Mouse (Mus musculus): Measurements from ENCODE around the gene Tead3.

Gene Tead3

DNA sequence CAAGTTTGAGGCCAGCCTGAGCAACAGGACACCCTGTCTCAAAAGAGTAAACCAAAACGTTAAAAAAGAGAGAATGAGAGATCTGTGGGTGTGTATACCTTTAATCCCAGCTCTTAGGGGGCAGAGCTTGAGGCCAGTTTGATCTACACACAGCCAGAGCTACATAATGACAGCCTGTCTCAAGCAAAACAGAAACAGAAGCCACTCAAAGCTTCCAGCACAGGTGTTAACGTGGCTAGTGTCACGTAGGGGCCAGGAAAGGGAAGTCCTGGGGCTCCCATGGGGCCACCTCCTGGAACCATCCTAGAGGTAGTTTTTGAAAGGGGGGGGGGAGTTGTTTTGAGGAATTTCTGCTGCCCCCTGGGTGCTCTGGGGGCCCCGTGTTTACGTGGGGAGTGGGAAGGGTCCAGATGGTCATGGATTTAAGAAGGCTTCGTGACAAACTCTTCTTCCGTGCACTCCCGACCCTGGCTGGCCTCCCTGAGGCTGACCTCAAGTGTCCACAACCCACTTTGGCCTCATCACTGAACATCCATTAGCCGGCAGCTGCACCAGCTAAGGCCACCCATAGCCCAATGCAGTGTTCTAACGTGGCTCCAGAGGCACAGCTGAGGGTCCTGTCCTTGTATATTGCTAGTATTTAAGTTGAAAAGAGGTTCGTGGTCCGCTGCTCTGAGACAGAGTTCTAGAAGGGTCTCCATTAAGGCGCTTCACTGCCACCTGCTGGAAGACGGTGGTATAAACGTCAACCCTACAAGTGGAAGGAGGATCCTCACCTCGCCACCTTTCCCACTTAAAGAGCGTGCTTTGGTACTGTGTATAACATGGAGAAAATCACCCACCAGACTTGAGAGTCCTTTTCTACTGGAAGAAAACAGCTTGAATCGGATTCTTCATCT lies 42.1 kb downstream of the Tead3 start:
- DNase-seq (ENCODE audit: low spot score) = peak; percentile 90

- no peak for DNase-seq (ENCODE audit: low spot score)
These were observed 45.4 kb downstream of the Tead3 start for GRCm38 (mm10) chr17:28305172-28305571.

DNA sequence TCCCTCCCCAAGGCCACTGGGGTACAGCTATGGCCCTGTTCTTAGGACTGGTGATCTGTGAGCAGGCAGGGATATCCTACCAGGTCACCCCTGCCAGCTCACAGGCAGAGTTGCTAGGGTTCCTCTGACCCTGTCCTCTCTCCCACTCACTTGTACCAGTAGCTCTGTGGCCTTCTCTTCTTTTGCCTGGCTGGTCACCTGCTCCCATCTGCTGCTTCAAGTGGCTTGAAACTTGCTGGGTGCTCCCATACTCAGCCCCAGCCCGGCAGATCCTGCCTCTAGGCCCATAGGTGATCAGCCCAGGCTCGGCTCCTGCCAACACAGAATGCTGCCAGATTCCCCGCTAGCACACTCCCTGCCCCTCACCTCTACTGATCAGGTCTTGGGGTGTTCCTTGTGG lies 49.8 kb downstream of the Tead3 start:
- no peak for DNase-seq (ENCODE audit: low spot score)

DNA sequence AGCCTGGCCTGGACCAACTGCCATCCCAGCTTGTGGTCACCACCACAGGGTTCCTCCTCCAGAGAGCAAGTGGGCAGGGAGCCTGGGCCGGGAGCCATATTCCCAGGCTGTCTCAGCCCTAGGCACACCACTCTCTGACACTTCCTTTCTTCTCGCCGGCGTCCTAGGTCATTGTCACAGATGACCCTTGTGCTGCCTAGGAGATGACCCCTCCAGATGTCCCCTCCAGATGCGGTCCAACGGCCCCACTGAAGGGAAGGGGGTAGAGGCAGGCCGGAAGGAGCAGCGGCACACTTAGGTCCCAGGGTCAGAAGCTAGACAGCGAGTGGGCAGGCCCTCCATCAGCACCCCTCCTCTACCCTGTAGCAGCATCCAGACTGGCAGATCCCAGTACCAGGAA lies 50.3 kb downstream of the Tead3 start:
- no peak for DNase-seq (ENCODE audit: low spot score)

GRCm38 (mm10) chr17:28299669-28300320 lies 50.8 kb downstream of the Tead3 start:
- DNase-seq (ENCODE audit: low spot score) = no peak

DNA sequence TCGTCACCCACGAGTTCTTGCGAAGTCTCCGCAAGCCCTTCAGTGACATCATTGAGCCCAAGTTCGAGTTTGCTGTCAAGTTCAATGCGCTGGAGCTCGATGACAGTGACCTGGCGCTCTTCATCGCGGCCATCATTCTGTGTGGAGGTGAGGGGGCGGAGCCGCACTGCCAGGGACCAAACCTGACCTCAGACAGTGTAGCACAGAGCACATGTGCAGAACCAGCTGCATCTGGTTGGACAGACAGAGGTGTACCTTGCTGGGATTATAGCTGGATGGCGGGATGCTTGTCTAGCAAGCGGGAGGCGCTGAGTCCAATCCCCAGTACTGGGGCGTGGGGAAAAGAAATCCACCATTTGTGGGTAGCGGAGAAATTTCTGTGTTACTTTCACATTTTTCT lies 51.7 kb downstream of the Tead3 start:
- no peak for DNase-seq (ENCODE audit: low spot score)

DNA sequence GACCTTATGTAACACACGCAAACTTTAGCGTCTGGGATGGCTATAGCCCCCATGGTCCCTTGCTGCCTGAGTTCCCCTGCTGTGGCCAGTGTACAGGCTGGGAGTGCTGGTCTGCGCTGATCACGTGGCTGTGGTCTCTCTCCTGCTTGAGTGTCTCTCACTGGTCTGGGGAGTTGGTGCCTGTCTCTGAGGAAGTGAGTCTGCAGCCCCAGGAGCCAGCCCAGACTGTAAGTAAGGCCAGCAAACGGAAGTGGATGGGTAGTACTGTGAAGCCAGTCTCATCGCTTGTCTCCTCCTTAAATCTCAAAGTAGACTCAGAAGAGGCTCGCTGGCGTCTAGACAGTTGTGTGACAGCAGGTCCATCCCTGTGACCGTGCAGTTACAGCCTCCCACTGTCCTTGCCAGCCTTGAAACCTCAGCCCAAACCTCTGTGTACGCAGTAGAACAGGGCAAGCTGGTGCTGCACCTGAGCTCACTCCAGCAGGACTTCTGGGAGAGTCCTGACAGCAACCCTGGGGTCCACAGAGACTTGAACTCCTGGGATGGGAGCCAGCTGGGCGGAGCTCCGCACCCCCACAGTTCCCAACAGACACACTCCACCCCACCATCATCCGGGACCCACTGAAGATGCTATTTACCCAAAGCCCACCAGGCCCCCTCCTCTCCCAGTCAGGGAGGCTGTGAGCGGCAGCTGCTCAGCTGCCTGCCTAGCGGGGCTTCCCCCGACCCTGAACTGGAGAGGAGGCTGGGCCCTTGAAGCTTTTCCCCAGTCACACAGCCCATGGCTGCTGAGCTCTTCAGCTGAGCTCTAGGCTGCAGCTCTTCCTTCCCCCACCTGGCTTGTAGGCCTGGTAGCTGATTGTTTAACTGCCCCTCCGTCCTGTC lies 55.9 kb downstream of the Tead3 start:
- no peak for DNase-seq (ENCODE audit: low spot score)

- no peak for DNase-seq (ENCODE audit: low spot score)
These were observed 56.9 kb downstream of the Tead3 start for GRCm38 (mm10) chr17:28293716-28294115.

DNA sequence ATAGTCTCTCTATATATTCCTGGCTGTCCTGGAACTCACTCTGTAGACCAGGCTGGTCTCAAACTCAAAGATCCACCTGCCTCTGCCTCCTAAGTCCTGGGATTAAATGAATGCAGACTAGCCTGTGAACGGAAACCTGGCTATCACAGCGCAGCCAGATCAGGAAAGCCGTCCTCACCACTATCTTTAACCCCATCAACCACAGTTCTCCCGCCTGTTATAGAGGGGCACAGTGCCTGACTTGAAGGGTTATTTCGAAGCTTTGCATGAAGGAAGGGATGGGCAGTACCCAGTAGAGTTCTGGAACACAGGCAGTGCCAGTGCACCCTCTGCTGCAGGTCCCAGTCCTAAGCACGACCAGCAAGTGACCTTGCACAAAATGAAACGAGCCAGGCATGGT lies 59.3 kb downstream of the Tead3 start:
- no peak for DNase-seq (ENCODE audit: low spot score)

- no peak for DNase-seq (ENCODE audit: low spot score)
These were observed 59.9 kb downstream of the Tead3 start for GRCm38 (mm10) chr17:28290671-28291070.

- peak; percentile 91 for DNase-seq (ENCODE audit: low spot score)
These were observed 60.4 kb downstream of the Tead3 start for GRCm38 (mm10) chr17:28290262-28290661.

- DNase-seq (ENCODE audit: low spot score) = no peak
These were observed 62.6 kb downstream of the Tead3 start for GRCm38 (mm10) chr17:28287980-28288379.

DNA sequence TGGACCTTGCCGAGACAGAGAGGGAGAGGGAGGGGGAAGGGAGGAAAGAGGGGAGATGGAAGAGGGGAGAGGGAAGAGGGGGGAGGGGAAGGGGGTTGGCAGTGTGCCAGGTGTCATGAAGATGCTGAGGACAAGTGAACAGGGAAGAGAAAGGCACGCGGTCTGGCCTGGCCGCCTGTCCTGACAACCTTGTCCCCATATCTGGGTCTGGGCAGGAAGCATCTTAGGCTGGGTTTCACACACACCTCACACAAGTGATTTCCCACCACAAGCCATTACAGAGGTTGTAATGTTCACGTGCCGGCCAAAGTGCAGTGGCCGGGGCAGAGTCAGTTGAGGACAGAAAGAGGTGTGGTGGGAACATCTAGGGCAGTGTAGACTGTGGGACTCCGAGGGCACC lies 63.0 kb downstream of the Tead3 start:
- no peak for DNase-seq (ENCODE audit: low spot score)

DNA sequence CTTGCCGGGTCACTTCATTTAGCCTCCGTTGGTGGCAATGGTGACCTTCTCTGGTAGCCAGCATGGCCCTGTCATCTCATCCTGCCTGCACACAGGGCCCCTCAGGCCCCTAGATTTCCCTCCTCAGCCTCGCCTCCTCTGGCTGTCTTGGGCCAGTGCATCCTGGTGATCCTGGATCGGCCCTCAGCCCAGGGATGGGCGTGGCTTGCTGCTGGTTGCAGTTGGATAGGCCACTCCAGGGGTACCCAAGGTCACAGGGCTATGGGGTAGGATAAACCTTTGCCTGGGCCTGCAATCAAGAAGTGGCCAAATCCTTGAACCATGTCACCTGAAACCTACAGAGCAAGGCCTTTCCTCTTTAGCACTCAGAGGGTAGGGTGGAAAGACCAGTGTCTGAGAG lies 63.7 kb downstream of the Tead3 start:
- no peak for DNase-seq (ENCODE audit: low spot score)

GRCm38 (mm10) chr17:28286133-28286532 lies 64.5 kb downstream of the Tead3 start:
- DNase-seq (ENCODE audit: low spot score) = no peak

DNA sequence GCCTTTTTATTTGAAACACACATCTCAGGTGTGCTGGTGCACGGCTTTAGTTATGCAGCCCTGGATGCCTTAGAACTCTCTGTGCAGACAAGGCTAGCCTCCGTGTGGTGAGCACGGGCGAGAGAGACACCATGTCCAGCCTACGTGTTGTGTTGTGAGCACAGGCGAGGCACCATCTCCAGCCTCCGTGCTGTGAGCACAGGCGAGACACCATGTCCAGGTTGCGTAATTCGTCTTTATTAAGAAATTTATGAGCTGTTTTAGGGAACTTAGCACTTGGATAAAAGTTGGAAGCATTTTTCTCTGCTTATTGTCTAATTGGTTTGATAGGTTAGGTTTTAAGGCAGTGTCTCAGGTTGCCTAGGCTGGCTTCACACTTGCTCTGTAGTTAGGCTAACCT lies 67.4 kb downstream of the Tead3 start:
- peak; percentile 29 for DNase-seq (ENCODE audit: low spot score)

DNA sequence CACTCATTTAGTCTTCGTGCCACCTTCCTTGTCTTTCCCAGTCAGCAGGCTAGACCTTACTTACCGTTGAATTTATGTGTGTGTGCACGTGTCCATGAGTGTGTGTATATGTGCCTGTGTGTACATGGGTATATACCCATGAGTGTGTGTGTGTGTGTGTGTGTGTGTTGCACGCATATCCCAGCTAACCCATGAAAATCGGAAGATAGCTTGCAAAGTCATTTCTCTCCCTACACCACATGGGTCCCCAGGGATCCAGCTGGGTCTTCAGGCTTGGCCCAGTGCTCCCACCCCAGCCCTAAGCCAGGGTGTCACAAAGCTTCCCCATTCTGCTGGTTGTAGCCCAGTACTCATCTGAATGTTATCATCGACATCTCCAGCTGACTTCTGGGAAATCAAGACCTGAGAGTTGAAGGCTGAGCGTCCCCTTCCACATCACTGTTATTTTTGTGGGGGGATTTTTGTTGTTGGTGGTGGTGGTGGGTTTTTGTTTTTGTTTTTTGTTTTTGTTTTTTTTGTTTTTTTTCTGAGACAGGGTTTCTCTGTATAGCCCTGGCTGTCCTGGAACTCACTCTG lies 68.7 kb downstream of the Tead3 start:
- DNase-seq (ENCODE audit: low spot score) = no peak

Data from adipocyte (in vitro differentiated cells).